Mouse (Mus musculus) layer of hippocampus, adult 9-11 months (tissue): ENCODE data around the gene Scn4a.

Experiments
- DNase-seq: peaks from one replicate; pipeline ENCODE4 v3.0.0; 2022

Scn4a gene

DNA sequence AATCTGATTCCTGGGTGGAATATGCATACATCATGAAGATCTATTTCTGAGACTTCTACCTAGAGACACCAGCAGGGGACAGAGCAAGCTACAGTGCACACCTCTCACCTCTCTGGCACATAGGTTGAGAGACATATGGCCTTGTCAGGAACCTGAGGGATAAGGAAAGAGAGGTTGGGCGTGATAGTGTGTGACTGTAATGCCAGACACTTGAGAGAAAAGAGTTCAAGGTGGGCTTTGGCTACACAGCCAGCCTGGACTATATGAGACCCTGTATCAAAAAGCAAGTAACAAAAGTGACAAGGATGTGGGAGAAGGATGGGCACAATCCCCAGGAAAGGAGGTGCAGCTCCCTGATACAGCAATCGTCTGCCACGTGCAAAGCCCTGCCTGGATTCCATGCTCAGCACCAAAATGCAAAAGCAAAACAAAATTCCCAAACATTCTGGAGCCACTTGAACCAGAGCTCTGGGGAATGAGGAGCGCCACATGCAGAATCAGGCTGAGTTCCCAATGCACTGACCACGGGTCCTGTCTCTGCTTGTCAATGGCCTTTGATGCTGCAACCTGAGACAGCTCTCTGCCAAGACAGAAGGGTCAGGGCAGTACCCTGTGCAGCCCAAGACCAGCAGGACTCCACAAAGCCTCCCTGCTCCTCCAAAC lies 81.8 kb downstream of the Scn4a start:
- DNase-seq, result no peak

DNA sequence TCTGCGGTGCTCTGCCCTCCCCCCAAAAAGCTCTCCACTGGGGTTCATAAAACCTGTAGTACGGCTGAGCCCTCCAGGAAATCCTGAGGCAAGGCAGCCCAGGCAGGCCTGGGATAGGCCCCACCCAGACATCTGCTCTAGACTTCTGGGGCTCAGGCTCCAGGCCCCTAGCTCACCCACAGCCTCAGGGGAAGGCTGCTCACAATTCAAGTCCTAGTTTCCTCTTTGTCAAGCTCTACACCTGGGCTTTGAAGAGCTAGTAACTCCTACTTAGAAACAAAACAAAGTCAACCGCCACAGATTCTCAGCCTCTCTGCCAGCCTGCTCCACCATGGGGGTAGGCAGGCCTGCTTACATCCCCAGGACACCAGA lies 84.0 kb downstream of the Scn4a start:
- DNase-seq, result no peak
